Mouse (Mus musculus) heart, embryonic 11.5 days (tissue): Measurements from ENCODE around the gene Bcar3. TPM values are rescaled to one million over a fixed set of nuclear protein-coding genes. Genes with fewer than 3 reads are reported as not detected.

Experiments used
- ATAC-seq: fragments of 200-750 bp; cut with Nextera tagmentation; replicated peaks from 2 replicates; pipeline ENCODE4 v1.8.0; 2017; ENCODE audit warnings: moderate library complexity; ENCODE audit not compliant: insufficient number of reproducible peaks, low FRiP score, low TSS enrichment
- H3K27ac ChIP-seq: fragments of 300-500 bp; sonication (generic); 2 replicates; pipeline ENCODE4 v1.5.1; 2014; ENCODE audit warnings: mild to moderate bottlenecking, low read depth, low read length
- H3K27me3 ChIP-seq: fragments of 300-500 bp; sonication (generic); 2 replicates; pipeline ENCODE4 v1.6.1; 2014; ENCODE audit warnings: mild to moderate bottlenecking, low read length, mixed read lengths; ENCODE audit not compliant: control insufficient read depth, insufficient read depth
- H3K36me3 ChIP-seq: fragments of 300-500 bp; sonication (generic); 2 replicates; pipeline ENCODE4 v1.6.1; 2014; ENCODE audit warnings: mild to moderate bottlenecking, low read length, moderate library complexity, mixed read lengths; ENCODE audit not compliant: control insufficient read depth, insufficient read depth
- H3K4me1 ChIP-seq: fragments of 300-500 bp; sonication (generic); 2 replicates; pipeline ENCODE4 v1.6.1; 2014; ENCODE audit warnings: low read length; ENCODE audit not compliant: control insufficient read depth, insufficient read depth
- H3K4me2 ChIP-seq: fragments of 300-500 bp; sonication (generic); 2 replicates; pipeline ENCODE4 v1.6.1; 2014; ENCODE audit warnings: mild to moderate bottlenecking, moderate library complexity
- H3K4me3 ChIP-seq: fragments of 300-500 bp; sonication (generic); 2 replicates; pipeline ENCODE4 v1.5.1; 2014; ENCODE audit warnings: low read depth, low read length
- H3K9ac ChIP-seq: fragments of 300-500 bp; sonication (generic); 2 replicates; pipeline ENCODE4 v1.6.1; 2014; ENCODE audit warnings: mild to moderate bottlenecking, low read depth, low read length, moderate library complexity
- H3K9me3 ChIP-seq: fragments of 300-500 bp; sonication (generic); replicated peaks from 2 replicates; pipeline ENCODE4 v1.6.1; 2016; ENCODE audit warnings: low read length; ENCODE audit not compliant: control insufficient read depth
- WGBS: fragments of 180-500 bp; shearing (Covaris S2); extraction: QIAGEN DNeasy Blood & Tissue Kit; methylation state at CpG from one replicate; pipeline ENCODE4 v1.1.7; 2014; ENCODE audit not compliant: insufficient replicate concordance; 5-methylcytosine and 5-hydroxymethylcytosine counted together
- polyA plus RNA-seq: library from polyadenylated mRNA; unstranded; fragments of >200 nt; fragmentation: Nextera tagmentation; extraction: Ambion mirVana; gene quantifications from 2 replicates; pipeline ENCODE4 v1.2.1, GENCODE M21; 2014

The Bcar3 gene
- polyA plus RNA-seq, 1 experiment from 2014 or later: 6.4 TPM

- no peak overlapping the region for H3K4me3 ChIP-seq
- no peak overlapping the region for H3K9ac ChIP-seq
- no peak for ATAC-seq
- H3K27ac ChIP-seq: no peak overlapping the region
- H3K4me1 ChIP-seq: peaks cover 10% of the 10 kb centered on the region
- peaks cover 57% of the 10 kb centered on the region for H3K27me3 ChIP-seq
- no peaks in the 10 kb centered on the region for H3K36me3 ChIP-seq
- no peaks in the 10 kb centered on the region for H3K9me3 ChIP-seq
- WGBS: 81% methylated on average over 6 of the region's 6 CpGs
- no peak overlapping the region for H3K4me2 ChIP-seq
Measured at GRCm38 (mm10) chr3:122317339-122317738, 23.4 kb downstream of the Bcar3 start.

GRCm38 (mm10) chr3:122322226-122322625 is 28.3 kb downstream of the Bcar3 start:
- Histone ChIP-seq H3K27me3 (peaks cover 55% of the 10 kb centered on the region), H3K36me3 (no peaks in the 10 kb centered on the region), H3K9ac (no peak overlapping the region), H3K27ac (no peak overlapping the region), H3K9me3 (no peaks in the 10 kb centered on the region), H3K4me1 (no peaks in the 10 kb centered on the region), H3K4me3 (no peak overlapping the region), H3K4me2 (no peak overlapping the region)
- no peak for ATAC-seq
- 65% methylated on average over 9 of the region's 9 CpGs for WGBS

- Histone ChIP-seq H3K36me3 (no peaks in the 10 kb centered on the region), H3K27me3 (peaks cover 47% of the 10 kb centered on the region), H3K9me3 (no peaks in the 10 kb centered on the region), H3K9ac (no peak overlapping the region), H3K27ac (no peak overlapping the region), H3K4me3 (no peak overlapping the region), H3K4me1 (no peaks in the 10 kb centered on the region), H3K4me2 (no peak overlapping the region)
- ATAC-seq: no peak
- 83% methylated on average over 6 of the region's 6 CpGs for WGBS
Measured at GRCm38 (mm10) chr3:122323841-122324240, 29.9 kb downstream of the Bcar3 start.

DNA sequence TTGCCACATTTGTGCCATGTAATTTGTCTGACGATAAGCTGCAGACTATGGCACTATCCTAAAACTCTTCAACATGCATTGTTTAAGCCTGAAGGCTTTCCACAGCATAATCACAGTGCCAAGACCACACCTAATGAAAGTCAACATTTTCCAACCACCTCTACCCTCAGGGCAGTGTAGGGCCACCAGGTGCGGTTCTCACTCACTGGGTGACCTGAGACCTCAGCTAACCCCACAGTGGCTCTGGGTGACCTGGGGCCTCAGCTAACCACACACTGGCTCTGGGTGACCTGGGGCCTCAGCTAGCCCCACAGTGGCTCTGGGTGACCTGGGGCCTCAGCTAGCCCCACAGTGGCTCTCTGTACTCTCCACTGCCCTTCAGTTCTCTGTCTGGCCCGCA is 30.6 kb downstream of the Bcar3 start:
- Histone ChIP-seq H3K9ac (no peak overlapping the region), H3K4me2 (no peak overlapping the region), H3K4me1 (no peaks in the 10 kb centered on the region), H3K36me3 (no peaks in the 10 kb centered on the region), H3K9me3 (no peaks in the 10 kb centered on the region), H3K27ac (no peak overlapping the region), H3K4me3 (no peak overlapping the region), H3K27me3 (peaks cover 43% of the 10 kb centered on the region)
- ATAC-seq: no peak
- 88% methylated on average over 3 of the region's 3 CpGs for WGBS

DNA sequence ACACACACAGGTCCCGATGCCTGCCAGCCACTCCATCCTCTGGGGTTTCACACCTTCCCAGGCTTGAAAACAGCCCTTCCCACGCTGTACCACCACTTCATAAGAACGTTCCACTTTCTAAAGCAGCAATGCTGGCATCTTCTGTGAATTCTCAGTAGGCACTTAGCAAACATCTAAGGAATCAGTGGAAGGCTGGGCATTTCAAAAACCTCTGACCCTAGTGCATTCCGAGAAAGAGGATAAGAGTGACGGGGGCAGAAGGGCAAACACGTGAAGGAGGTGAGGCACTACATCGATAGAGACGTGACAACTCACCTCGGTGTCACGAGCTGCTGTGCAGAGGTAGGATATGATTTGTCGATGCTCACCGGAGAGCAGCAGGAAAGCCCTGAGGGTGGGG is 36.5 kb downstream of the Bcar3 start:
- WGBS: 58% methylated on average over 12 of the region's 12 CpGs
- Histone ChIP-seq H3K4me1 (peaks cover 7% of the 10 kb centered on the region), H3K27me3 (peaks cover 42% of the 10 kb centered on the region), H3K9me3 (no peaks in the 10 kb centered on the region), H3K27ac (no peak overlapping the region), H3K4me3 (no peak overlapping the region), H3K9ac (no peak overlapping the region), H3K36me3 (no peaks in the 10 kb centered on the region), H3K4me2 (no peak overlapping the region)
- ATAC-seq: no peak

DNA sequence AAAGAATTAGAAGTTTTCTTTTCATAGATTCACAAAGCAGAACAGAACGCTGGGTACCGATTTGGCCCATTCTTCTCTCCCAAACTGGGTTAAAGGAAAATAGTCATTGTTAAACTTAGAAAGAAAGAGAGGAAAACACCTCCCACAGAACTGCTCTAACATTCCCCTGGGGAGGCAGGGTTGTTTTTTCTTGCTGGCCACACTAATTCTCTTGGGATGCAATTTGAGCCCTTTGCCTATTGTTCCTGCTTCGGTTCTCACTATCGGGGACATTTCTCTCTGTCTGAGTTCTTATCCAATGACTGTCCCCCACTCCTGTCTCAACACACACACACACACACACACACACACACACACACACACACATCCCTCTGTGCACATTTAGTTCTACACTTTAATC is 39.6 kb downstream of the Bcar3 start:
- Histone ChIP-seq H3K9ac (no peak overlapping the region), H3K9me3 (no peaks in the 10 kb centered on the region), H3K36me3 (no peaks in the 10 kb centered on the region), H3K4me1 (peaks cover 7% of the 10 kb centered on the region), H3K27me3 (peaks cover 45% of the 10 kb centered on the region), H3K27ac (no peak overlapping the region), H3K4me3 (no peak overlapping the region), H3K4me2 (no peak overlapping the region)
- 46% methylated on average over 4 of the region's 4 CpGs for WGBS
- no peak for ATAC-seq

- no peak overlapping the region for H3K4me3 ChIP-seq
- no peak overlapping the region for H3K27ac ChIP-seq
- H3K4me1 ChIP-seq: peaks cover 7% of the 10 kb centered on the region
- ATAC-seq: no peak
- H3K9me3 ChIP-seq: no peaks in the 10 kb centered on the region
- H3K4me2 ChIP-seq: no peak overlapping the region
- H3K9ac ChIP-seq: no peak overlapping the region
- H3K36me3 ChIP-seq: no peaks in the 10 kb centered on the region
- WGBS: 56% methylated on average over 7 of the region's 7 CpGs
- H3K27me3 ChIP-seq: peaks cover 46% of the 10 kb centered on the region
Measured at GRCm38 (mm10) chr3:122333902-122334301, 40.0 kb downstream of the Bcar3 start.

- Histone ChIP-seq H3K4me3 (no peak overlapping the region), H3K27ac (no peak overlapping the region), H3K36me3 (no peaks in the 10 kb centered on the region), H3K27me3 (peaks cover 44% of the 10 kb centered on the region), H3K4me2 (no peak overlapping the region), H3K9me3 (no peaks in the 10 kb centered on the region), H3K9ac (no peak overlapping the region), H3K4me1 (peaks cover 7% of the 10 kb centered on the region)
- 41% methylated on average over 7 of the region's 7 CpGs for WGBS
- ATAC-seq: no peak
Measured at GRCm38 (mm10) chr3:122334375-122334774, 40.4 kb downstream of the Bcar3 start.

- H3K9ac ChIP-seq: no peak overlapping the region
- 77% methylated on average over 4 of the region's 4 CpGs for WGBS
Measured at GRCm38 (mm10) chr3:122336030-122336429, 42.1 kb downstream of the Bcar3 start.

More at GRCm38 (mm10) chr3:122336030-122336429, 42.1 kb downstream of the Bcar3 start:
- Histone ChIP-seq H3K4me2 (no peak overlapping the region), H3K4me3 (no peak overlapping the region), H3K27ac (no peak overlapping the region), H3K27me3 (peaks cover 35% of the 10 kb centered on the region), H3K4me1 (peaks cover 7% of the 10 kb centered on the region), H3K36me3 (no peaks in the 10 kb centered on the region), H3K9me3 (no peaks in the 10 kb centered on the region)
- no peak for ATAC-seq
